Mouse (Mus musculus) cerebellum, adult 2 months (tissue): ENCODE results near the gene Olfr658. TPM values are rescaled to one million over a fixed set of nuclear protein-coding genes. Genes with fewer than 3 reads are reported as not detected.

Experiments used
- DNase-seq, 2 experiments: peaks; one replicate each; pipeline ENCODE4 v3.0.0; 2021
- H3K27ac ChIP-seq: fragments of 200-500 bp; 2 replicates; pipeline ENCODE4 v1.5.1; 2012; ENCODE audit warnings: low read length, control low read depth, inconsistent platforms; ENCODE audit not compliant: insufficient read depth
- H3K27me3 ChIP-seq: fragments of 200-500 bp; 2 replicates; pipeline ENCODE4 v1.6.1; 2012; ENCODE audit warnings: inconsistent platforms, mild to moderate bottlenecking, low read length, moderate library complexity; ENCODE audit not compliant: control insufficient read depth, insufficient read depth
- H3K4me1 ChIP-seq: fragments of 200-500 bp; 2 replicates; pipeline ENCODE4 v1.6.1; 2011; ENCODE audit warnings: low read length; ENCODE audit not compliant: control insufficient read depth, insufficient read depth
- H3K4me3 ChIP-seq: fragments of 200-500 bp; replicated peaks from 2 replicates; pipeline ENCODE3; 2011; ENCODE audit warnings: mild to moderate bottlenecking, low read depth, low read length, control low read depth; ENCODE audit not compliant: insufficient read depth
- CTCF ChIP-seq: fragments of 200-500 bp; IDR thresholded peaks from 2 replicates; pipeline ENCODE4 v1.5.1; 2011; ENCODE audit warnings: low read depth, mild to moderate bottlenecking, control low read depth, low read length, moderate library complexity, borderline replicate concordance; ENCODE audit not compliant: insufficient read depth
- POLR2A ChIP-seq: fragments of 200-500 bp; IDR thresholded peaks from 2 replicates; pipeline ENCODE4 v1.6.1; 2011; ENCODE audit warnings: low read length, control low read depth, borderline replicate concordance; ENCODE audit not compliant: insufficient read depth
- WGBS: fragments of 180-500 bp; shearing (Covaris S2); methylation state at CpG from one replicate; pipeline ENCODE4 v1.1.7; 2018; 5-methylcytosine and 5-hydroxymethylcytosine counted together
- polyA plus RNA-seq: library from polyadenylated mRNA; depleted of rRNA; stranded (reverse); fragments of >200 nt; gene quantifications from 2 replicates; pipeline ENCODE4 v1.2.3, GENCODE M21; 2012; rRNA removed

Olfr658 gene
- polyA plus RNA-seq: 0.25 and 0.52 TPM in 2 replicates

DNA sequence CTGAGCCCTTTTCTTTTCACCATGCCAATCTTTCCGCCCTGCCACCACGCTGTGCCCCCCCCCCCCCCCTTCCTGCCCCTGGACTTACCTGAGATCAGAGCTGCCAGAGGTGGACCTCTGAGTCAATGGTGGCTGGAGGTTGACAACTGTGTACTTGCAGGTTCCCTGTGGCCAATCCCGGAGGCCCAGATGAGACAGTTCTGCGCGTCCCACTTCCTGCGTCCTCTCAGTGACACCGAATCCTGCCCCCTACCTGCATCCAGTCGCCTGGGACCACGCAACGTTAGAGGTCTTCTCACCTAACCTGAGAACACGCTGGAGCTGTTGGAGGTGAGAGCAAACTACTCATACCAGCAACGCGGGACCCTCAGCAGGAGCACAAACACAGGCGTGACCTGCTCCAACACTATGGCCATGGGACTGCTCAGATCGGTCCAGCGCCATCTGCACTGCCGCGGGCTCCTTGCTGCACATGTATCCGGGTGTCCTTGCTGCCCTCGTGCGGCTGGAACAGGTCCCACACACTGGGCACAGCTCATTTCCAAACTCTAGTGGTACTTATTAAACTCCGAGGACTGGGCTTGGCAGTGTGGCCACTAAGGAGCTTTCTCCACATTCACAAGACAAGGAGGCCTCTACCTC is at the start of gene Olfr658:
Gene Olfr658, minus strand, starts transcription at position 465 of the 642 bp plus-strand sequence.
- no peaks in the 10 kb centered on the region for H3K27me3 ChIP-seq
- H3K27ac ChIP-seq: no peak within 1 kb of the TSS
- TF ChIP-seq POLR2A (no peak), CTCF (no peak)
- H3K4me1 ChIP-seq: no peaks in the 10 kb centered on the region
- DNase-seq: peak; percentile 8 to 16
- WGBS: 21% methylated on average over 22 of the region's 22 CpGs
- H3K4me3 ChIP-seq: no peak within 1 kb of the TSS

DNA sequence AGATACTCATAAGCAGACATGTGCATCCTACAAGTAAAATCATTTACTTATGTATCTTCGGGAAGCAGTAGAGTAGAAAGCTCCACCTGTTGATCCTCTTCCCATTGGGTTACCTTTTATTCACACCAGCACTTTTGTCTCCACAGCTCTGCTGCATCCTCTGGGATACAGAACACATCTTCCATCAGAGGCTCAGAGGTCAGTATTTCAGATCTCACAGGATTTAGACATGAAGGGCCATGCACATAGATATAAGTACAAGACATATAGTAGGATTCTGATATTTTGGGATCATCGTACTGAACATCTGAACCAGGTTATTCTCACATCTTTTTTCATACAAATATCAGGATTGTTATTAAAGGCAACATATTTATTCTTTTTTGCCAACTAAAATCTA is 39.1 kb upstream of the Olfr658 start, which contains the start of gene Olfr661:
Gene Olfr661, plus strand, starts transcription at position 301 of the 400 bp plus-strand sequence.
- H3K4me3 ChIP-seq: no peak within 1 kb of the TSS
- TF ChIP-seq POLR2A (no peak), CTCF (no peak)
- H3K27ac ChIP-seq: no peak within 1 kb of the TSS
- DNase-seq: no peak
- H3K27me3 ChIP-seq: no peaks in the 10 kb centered on the region
- no peaks in the 10 kb centered on the region for H3K4me1 ChIP-seq
- WGBS: 83% methylated on average over 2 of the region's 2 CpGs

DNA sequence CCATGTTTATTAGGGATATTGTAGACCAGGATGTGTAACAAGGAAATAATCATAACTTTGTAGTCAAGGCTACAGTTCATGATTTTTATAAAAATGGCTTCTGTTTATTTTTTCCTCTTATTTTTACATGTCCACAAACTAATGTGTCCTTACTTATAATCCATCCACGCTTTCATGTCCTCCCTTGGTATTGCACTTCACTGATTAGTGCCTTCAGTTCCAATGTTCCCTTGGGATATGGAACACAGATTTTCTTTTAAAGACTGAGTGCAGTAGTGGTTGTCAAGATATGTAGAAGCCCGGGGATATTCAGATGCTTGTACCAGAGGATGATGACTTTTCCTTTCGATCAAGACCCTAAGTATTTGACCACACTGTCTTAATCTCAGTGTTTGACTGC is 19.3 kb upstream of the Olfr658 start, which contains the start of gene Olfr659:
Gene Olfr659, plus strand, starts transcription at position 301 of the 400 bp plus-strand sequence.
- no peak within 1 kb of the TSS for H3K4me3 ChIP-seq
- DNase-seq: no peak
- no peak within 1 kb of the TSS for H3K27ac ChIP-seq
- no peaks in the 10 kb centered on the region for H3K27me3 ChIP-seq
- TF ChIP-seq CTCF (no peak), POLR2A (no peak)
- WGBS: 83% methylated on average over 3 of the region's 3 CpGs
- H3K4me1 ChIP-seq: no peaks in the 10 kb centered on the region

DNA sequence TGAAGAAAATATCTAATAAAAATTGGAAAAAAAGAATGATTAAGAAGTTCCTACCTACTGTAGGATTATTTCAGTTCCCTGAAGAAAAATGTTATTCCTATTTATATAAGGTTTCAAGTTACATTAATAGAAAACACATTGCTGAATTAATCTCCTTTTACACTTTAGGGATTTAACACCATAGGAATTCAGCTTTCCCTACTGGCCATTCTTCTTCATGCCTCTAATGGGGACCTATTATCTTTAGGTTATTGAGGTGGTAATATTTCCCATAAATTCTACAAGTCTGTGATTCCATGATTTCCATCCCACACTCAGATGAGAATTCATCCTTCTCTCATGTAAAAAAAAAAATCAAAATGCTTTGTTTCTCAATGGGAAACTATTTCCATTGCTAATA is 22.6 kb downstream of the Olfr658 start, which contains the start of gene Olfr657:
Gene Olfr657, plus strand, starts transcription at position 301 of the 400 bp plus-strand sequence.
- no peaks in the 10 kb centered on the region for H3K27me3 ChIP-seq
- TF ChIP-seq CTCF (no peak), POLR2A (no peak)
- H3K27ac ChIP-seq: no peak within 1 kb of the TSS
- DNase-seq: no peak
- no peak within 1 kb of the TSS for H3K4me3 ChIP-seq
- H3K4me1 ChIP-seq: no peaks in the 10 kb centered on the region

DNA sequence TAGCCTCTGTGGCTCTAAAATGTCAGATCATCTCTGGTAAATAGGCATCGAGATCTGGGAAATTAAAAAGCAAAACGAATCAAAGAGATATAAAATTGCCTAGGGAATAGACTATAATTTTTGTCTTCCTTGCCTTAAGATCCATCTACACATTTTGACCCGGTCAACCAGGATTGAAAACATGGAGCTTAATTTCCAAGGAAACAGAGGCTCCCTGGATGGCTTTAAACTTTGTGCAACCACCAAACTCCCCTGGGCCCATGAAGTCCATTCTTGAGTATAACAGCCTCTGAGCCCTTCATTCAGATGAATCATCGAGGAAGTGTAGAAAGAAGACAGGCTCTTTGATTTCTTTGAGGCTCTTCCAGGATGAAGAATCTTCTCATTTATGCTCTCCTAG is 33.5 kb downstream of the Olfr658 start, which contains the start of gene Olfr656:
Gene Olfr656, plus strand, starts transcription at position 301 of the 400 bp plus-strand sequence.
- no peak for DNase-seq
- no peaks in the 10 kb centered on the region for H3K27me3 ChIP-seq
- H3K4me1 ChIP-seq: no peaks in the 10 kb centered on the region; the same call in 1 of the 2 replicates
- no peak within 1 kb of the TSS for H3K4me3 ChIP-seq
- 68% methylated on average over 4 of the region's 4 CpGs for WGBS
- H3K27ac ChIP-seq: no peak within 1 kb of the TSS
- TF ChIP-seq CTCF: no peak
- TF ChIP-seq POLR2A: no peak

DNA sequence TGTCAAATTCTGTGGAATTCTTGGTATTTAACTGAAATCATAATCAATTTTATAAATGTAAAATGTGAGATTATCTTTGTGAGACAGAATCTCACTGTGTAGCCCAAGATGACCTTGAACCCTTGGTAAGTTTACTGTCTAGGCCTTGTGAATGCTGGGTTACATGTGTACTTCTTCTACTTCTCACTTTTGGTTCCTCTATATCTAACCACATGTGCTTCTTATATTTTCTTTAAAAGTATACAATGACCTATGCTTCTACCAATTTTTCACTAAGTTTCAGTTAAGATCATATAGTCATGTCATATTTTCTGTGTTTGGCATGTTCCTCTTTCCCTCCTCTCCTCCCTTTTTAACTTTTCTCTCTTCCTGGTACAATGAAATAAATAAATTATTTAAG is 42.4 kb downstream of the Olfr658 start:
- DNase-seq: no peak
- H3K27me3 ChIP-seq: no peaks in the 10 kb centered on the region
- H3K4me1 ChIP-seq: no peaks in the 10 kb centered on the region
- no peak overlapping the region for H3K27ac ChIP-seq
- no peak for TF ChIP-seq POLR2A
- no peak for TF ChIP-seq CTCF
- no peak overlapping the region for H3K4me3 ChIP-seq

DNA sequence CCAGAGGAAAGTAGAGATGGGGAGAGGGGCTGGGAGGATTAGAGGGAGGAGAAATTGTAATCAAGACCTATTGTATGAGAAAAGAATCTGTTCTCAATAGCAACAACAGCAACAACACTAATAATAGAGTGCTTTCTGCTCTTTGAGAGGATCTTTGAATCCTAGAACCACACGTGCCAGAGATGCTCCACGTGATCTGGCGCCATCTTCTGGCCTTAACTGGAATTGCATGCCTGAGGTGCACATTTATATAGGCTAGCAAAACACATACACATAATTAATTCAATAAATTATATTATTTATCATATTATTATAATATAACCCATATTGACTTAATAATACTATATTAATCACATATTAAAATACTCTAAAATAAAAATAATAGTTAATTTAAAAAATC is 43.9 kb downstream of the Olfr658 start:
- H3K27ac ChIP-seq: no peak overlapping the region
- H3K4me3 ChIP-seq: no peak overlapping the region
- no peak for DNase-seq
- no peak for TF ChIP-seq CTCF
- TF ChIP-seq POLR2A: no peak
- H3K4me1 ChIP-seq: no peaks in the 10 kb centered on the region
- WGBS: 6% methylated on average over 3 of the region's 3 CpGs
- no peaks in the 10 kb centered on the region for H3K27me3 ChIP-seq

DNA sequence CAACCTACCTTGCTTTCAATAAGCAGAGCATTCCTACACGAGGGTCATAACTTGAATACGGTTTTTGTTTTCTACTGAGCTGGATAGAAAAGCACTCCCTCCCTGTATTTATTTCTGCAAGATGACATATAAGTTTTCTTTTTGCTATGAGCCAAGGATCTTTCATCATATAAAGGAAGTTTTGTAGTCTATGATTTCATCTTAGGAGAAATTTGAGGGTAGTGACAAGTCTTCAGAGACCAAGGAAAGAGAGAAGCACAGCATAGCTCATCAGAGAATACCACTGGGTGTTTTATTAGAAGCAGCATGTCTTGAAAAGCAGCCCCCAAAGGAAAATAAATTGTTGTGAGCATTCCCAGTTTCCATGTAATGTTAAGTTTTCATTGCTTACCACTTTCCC is 45.4 kb downstream of the Olfr658 start, which contains the start of gene Olfr655:
Gene Olfr655, minus strand, starts transcription at position 101 of the 400 bp plus-strand sequence.
- H3K4me1 ChIP-seq: no peaks in the 10 kb centered on the region
- TF ChIP-seq POLR2A (no peak), CTCF (no peak)
- 87% methylated on average over 2 of the region's 2 CpGs for WGBS
- H3K27ac ChIP-seq: no peak within 1 kb of the TSS
- no peak within 1 kb of the TSS for H3K4me3 ChIP-seq
- DNase-seq: no peak
- H3K27me3 ChIP-seq: no peaks in the 10 kb centered on the region; the same call in 1 of the 2 replicates

Other genes starting within 250 kb of the Olfr658 start
- not detected in 2 replicates for gene Trim30c, start 246.5 kb downstream of the Olfr658 start, polyA plus RNA-seq
- gene Trim30a, start 182.1 kb downstream of the Olfr658 start, polyA plus RNA-seq: 1.6 TPM in 2 replicates
- 0.88 and 1.0 TPM in 2 replicates for gene Trim30d, start 139.5 kb downstream of the Olfr658 start, polyA plus RNA-seq
- not detected in 2 replicates for gene Olfr651, start 97.2 kb downstream of the Olfr658 start, polyA plus RNA-seq
- gene Olfr652, start 86.4 kb downstream of the Olfr658 start, polyA plus RNA-seq: not detected in 2 replicates
- not detected in 2 replicates for gene Olfr653, start 70.0 kb downstream of the Olfr658 start, polyA plus RNA-seq
- gene Olfr654, start 60.3 kb downstream of the Olfr658 start, polyA plus RNA-seq: not detected in 2 replicates
- 0.11 and 0.16 TPM in 2 replicates for gene Olfr655, start 45.5 kb downstream of the Olfr658 start, polyA plus RNA-seq
- gene Olfr656, start 33.4 kb downstream of the Olfr658 start, polyA plus RNA-seq: not detected in 2 replicates
- not detected in 2 replicates for gene Olfr657, start 22.5 kb downstream of the Olfr658 start, polyA plus RNA-seq
- gene Olfr659, start 19.4 kb upstream of the Olfr658 start, polyA plus RNA-seq: not detected in 2 replicates
- not detected in 2 replicates for gene Olfr661, start 39.2 kb upstream of the Olfr658 start, polyA plus RNA-seq
- not detected in 2 replicates for gene Usp17le, start 130.2 kb upstream of the Olfr658 start, polyA plus RNA-seq
- gene Usp17lb, start 195.3 kb upstream of the Olfr658 start, polyA plus RNA-seq: not detected in 2 replicates
- not detected in 2 replicates for gene Usp17la, start 209.7 kb upstream of the Olfr658 start, polyA plus RNA-seq
- gene Olfr665, start 230.7 kb upstream of the Olfr658 start, polyA plus RNA-seq: not detected in 2 replicates
- not detected in 2 replicates for gene Olfr666, start 248.6 kb upstream of the Olfr658 start, polyA plus RNA-seq